Mouse (Mus musculus): ENCODE data around the gene Babam2. TPM values are rescaled to one million over a fixed set of nuclear protein-coding genes. Genes with fewer than 3 reads are reported as not detected.

Gene Babam2
- polyA plus RNA-seq, 1 experiment, result 25.9 TPM

- H3K27ac ChIP-seq (ENCODE audit: control insufficient read depth, insufficient read depth, low read depth, low read length, poor library complexity), result no peak overlapping the region
- WGBS, result 66% methylated on average over 4 of the region's 4 CpGs
- H3K4me3 ChIP-seq (replicated peaks; ENCODE audit: control insufficient read depth, low read depth, low read length), result no peak overlapping the region
- no peaks in the 10 kb centered on the region for H3K4me1 ChIP-seq (ENCODE audit: control insufficient read depth, insufficient read depth, low read length)
- TF ChIP-seq CTCF (IDR thresholded peaks at IDR 0.05; ENCODE audit: control insufficient read depth, insufficient read depth, low read length) (no peak), POLR2A (IDR thresholded peaks at IDR 0.05; ENCODE audit: borderline replicate concordance, control insufficient read depth, low read depth, low read length) (no peak)
Observed at GRCm38 (mm10) chr5:32033185-32033584, 335.7 kb downstream of the Babam2 start.

- no peak for TF ChIP-seq POLR2A (IDR thresholded peaks at IDR 0.05; ENCODE audit: borderline replicate concordance, control insufficient read depth, low read depth, low read length)
- no peak for TF ChIP-seq CTCF (IDR thresholded peaks at IDR 0.05; ENCODE audit: control insufficient read depth, insufficient read depth, low read length)
- no peak overlapping the region for H3K4me3 ChIP-seq (replicated peaks; ENCODE audit: control insufficient read depth, low read depth, low read length)
Observed at GRCm38 (mm10) chr5:32033621-32034020, 336.1 kb downstream of the Babam2 start.

GRCm38 (mm10) chr5:32034475-32035054 is 337.1 kb downstream of the Babam2 start:
- Histone ChIP-seq H3K4me1 (ENCODE audit: control insufficient read depth, insufficient read depth, low read length) (no peaks in the 10 kb centered on the region), H3K4me3 (replicated peaks; ENCODE audit: control insufficient read depth, low read depth, low read length) (no peak overlapping the region), H3K27ac (ENCODE audit: control insufficient read depth, insufficient read depth, low read depth, low read length, poor library complexity) (no peak overlapping the region)
- WGBS, result 79% methylated on average over 8 of the region's 8 CpGs
- TF ChIP-seq CTCF (IDR thresholded peaks at IDR 0.05; ENCODE audit: control insufficient read depth, insufficient read depth, low read length) (no peak), POLR2A (IDR thresholded peaks at IDR 0.05; ENCODE audit: borderline replicate concordance, control insufficient read depth, low read depth, low read length) (no peak)

More at GRCm38 (mm10) chr5:32033621-32034020, 336.1 kb downstream of the Babam2 start:
- H3K4me1 ChIP-seq (ENCODE audit: control insufficient read depth, insufficient read depth, low read length), result no peaks in the 10 kb centered on the region
- H3K27ac ChIP-seq (ENCODE audit: control insufficient read depth, insufficient read depth, low read depth, low read length, poor library complexity), result no peak overlapping the region

- TF ChIP-seq POLR2A (IDR thresholded peaks at IDR 0.05; ENCODE audit: borderline replicate concordance, control insufficient read depth, low read depth, low read length), result no peak
- TF ChIP-seq CTCF (IDR thresholded peaks at IDR 0.05; ENCODE audit: control insufficient read depth, insufficient read depth, low read length), result no peak
- 80% methylated on average over 7 of the region's 7 CpGs for WGBS
- Histone ChIP-seq H3K4me1 (ENCODE audit: control insufficient read depth, insufficient read depth, low read length) (no peaks in the 10 kb centered on the region), H3K4me3 (replicated peaks; ENCODE audit: control insufficient read depth, low read depth, low read length) (no peak overlapping the region), H3K27ac (ENCODE audit: control insufficient read depth, insufficient read depth, low read depth, low read length, poor library complexity) (no peak overlapping the region)
Observed at GRCm38 (mm10) chr5:32035721-32036320, 338.3 kb downstream of the Babam2 start.

DNA sequence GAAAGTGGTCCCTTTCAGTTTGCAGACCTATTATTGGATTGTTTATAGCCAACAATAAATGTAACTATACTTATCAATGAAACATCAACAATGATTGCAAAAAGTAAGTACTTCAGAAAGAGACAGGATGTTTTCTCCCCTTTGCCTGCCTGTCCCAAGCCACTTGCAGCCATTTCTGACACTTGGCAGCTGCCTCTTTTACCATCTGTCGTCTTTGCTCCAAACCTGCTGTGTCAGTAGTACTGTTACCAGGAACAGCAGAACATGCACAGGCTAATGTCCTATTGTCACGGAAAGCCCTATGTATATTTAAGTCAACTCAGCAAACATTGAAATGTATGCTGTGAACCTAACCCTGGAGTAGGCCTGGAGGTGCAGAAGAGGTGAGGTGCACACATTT is 339.4 kb downstream of the Babam2 start:
- H3K27ac ChIP-seq (ENCODE audit: control insufficient read depth, insufficient read depth, low read depth, low read length, poor library complexity), result no peak overlapping the region
- TF ChIP-seq POLR2A (IDR thresholded peaks at IDR 0.05; ENCODE audit: borderline replicate concordance, control insufficient read depth, low read depth, low read length) (no peak), CTCF (IDR thresholded peaks at IDR 0.05; ENCODE audit: control insufficient read depth, insufficient read depth, low read length) (no peak)
- 86% methylated on average over 2 of the region's 2 CpGs for WGBS
- no peaks in the 10 kb centered on the region for H3K4me1 ChIP-seq (ENCODE audit: control insufficient read depth, insufficient read depth, low read length)
- H3K4me3 ChIP-seq (replicated peaks; ENCODE audit: control insufficient read depth, low read depth, low read length), result no peak overlapping the region

DNA sequence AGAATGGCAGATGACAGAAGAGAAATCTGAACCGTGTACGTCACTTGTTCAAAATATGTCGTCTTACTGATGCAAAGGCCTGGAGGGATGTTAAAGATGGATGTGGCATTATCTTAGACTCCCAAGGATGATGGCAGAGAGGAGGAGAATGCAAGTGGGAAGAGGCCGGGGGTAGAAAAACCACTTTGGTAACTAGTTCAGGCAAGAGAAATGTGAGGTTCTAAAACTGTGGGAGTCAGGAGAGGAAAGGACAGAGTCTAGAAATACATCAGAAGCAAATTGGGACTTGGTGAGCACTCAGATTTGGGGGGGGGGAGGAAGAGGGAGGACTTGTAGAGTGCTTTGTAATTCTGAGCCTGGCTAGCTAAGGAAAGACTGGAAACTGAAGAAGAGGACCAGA is 340.1 kb downstream of the Babam2 start:
- no peak overlapping the region for H3K4me3 ChIP-seq (replicated peaks; ENCODE audit: control insufficient read depth, low read depth, low read length)
- no peak overlapping the region for H3K27ac ChIP-seq (ENCODE audit: control insufficient read depth, insufficient read depth, low read depth, low read length, poor library complexity)
- WGBS, result 83% methylated on average over 4 of the region's 4 CpGs
- H3K4me1 ChIP-seq (ENCODE audit: control insufficient read depth, insufficient read depth, low read length), result no peaks in the 10 kb centered on the region
- TF ChIP-seq POLR2A (IDR thresholded peaks at IDR 0.05; ENCODE audit: borderline replicate concordance, control insufficient read depth, low read depth, low read length) (no peak), CTCF (IDR thresholded peaks at IDR 0.05; ENCODE audit: control insufficient read depth, insufficient read depth, low read length) (no peak)

DNA sequence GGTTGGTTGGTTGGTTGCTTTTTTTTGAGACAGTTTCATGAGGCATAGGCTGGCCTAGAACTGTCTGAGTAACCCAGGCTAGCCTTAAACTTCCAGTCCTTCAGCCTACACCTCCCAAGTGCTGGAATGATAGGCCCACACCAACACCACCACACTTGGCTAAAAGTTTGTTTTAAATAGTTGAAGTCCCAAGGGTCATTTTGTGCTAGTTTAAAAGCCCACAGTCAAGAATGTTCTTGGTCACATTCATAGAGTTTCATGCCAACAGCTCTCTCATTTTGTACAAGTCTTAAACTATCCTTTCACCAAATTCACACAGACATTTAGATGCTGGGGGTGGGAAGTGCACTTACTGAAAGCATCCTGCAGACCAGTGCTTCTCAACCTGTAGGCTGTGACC is 341.5 kb downstream of the Babam2 start:
- no peak overlapping the region for H3K4me3 ChIP-seq (replicated peaks; ENCODE audit: control insufficient read depth, low read depth, low read length)
- no peaks in the 10 kb centered on the region for H3K4me1 ChIP-seq (ENCODE audit: control insufficient read depth, insufficient read depth, low read length)
- TF ChIP-seq POLR2A (IDR thresholded peaks at IDR 0.05; ENCODE audit: borderline replicate concordance, control insufficient read depth, low read depth, low read length) (no peak), CTCF (IDR thresholded peaks at IDR 0.05; ENCODE audit: control insufficient read depth, insufficient read depth, low read length) (no peak)
- no peak overlapping the region for H3K27ac ChIP-seq (ENCODE audit: control insufficient read depth, insufficient read depth, low read depth, low read length, poor library complexity)

DNA sequence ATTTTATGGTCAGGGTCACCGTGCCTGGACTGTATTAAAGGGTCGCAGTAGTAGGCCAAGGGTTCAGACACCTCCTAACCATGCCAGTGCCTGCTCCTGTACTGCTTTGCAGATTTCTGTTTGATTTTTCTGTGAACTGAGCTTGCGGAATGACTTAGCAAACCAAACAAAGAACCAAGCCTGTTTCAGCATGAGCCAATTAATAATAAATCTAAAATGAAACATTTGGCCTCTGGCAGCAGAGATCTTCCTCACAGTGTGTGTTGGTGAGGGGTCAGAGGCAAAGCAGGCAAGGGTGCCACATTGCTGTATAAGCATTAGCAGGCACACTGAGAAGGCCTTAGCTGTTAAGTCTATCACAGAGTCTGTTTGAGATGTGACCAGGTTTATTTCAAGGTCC is 342.0 kb downstream of the Babam2 start:
- Histone ChIP-seq H3K4me1 (ENCODE audit: control insufficient read depth, insufficient read depth, low read length) (no peaks in the 10 kb centered on the region), H3K27ac (ENCODE audit: control insufficient read depth, insufficient read depth, low read depth, low read length, poor library complexity) (no peak overlapping the region), H3K4me3 (replicated peaks; ENCODE audit: control insufficient read depth, low read depth, low read length) (no peak overlapping the region)
- 87% methylated on average over 3 of the region's 3 CpGs for WGBS
- TF ChIP-seq CTCF (IDR thresholded peaks at IDR 0.05; ENCODE audit: control insufficient read depth, insufficient read depth, low read length) (no peak), POLR2A (IDR thresholded peaks at IDR 0.05; ENCODE audit: borderline replicate concordance, control insufficient read depth, low read depth, low read length) (no peak)

- no peak overlapping the region for H3K27ac ChIP-seq (ENCODE audit: control insufficient read depth, insufficient read depth, low read depth, low read length, poor library complexity)
- H3K4me1 ChIP-seq (ENCODE audit: control insufficient read depth, insufficient read depth, low read length), result no peaks in the 10 kb centered on the region
- 84% methylated on average over 7 of the region's 7 CpGs for WGBS
Observed at GRCm38 (mm10) chr5:32043153-32043552, 345.7 kb downstream of the Babam2 start.

More at GRCm38 (mm10) chr5:32043153-32043552, 345.7 kb downstream of the Babam2 start:
- no peak for TF ChIP-seq CTCF (IDR thresholded peaks at IDR 0.05; ENCODE audit: control insufficient read depth, insufficient read depth, low read length)
- no peak overlapping the region for H3K4me3 ChIP-seq (replicated peaks; ENCODE audit: control insufficient read depth, low read depth, low read length)

Data from bone marrow, adult 2 months (tissue).